Mouse (Mus musculus) frontal cortex, postnatal 10 days (tissue): ENCODE measurements around the gene D430042O09Rik.

Source experiments
- DNase-seq, 2 experiments: peaks; one replicate each; pipeline ENCODE4 v3.0.0; 2022; ENCODE audit warnings: low spot score in 2 of 2, mixed read lengths in 1 of 2

Gene D430042O09Rik

GRCm38 (mm10) chr7:125873971-125874495 lies 166.3 kb downstream of the D430042O09Rik start:
- no peak for DNase-seq

GRCm38 (mm10) chr7:125878040-125878439 lies 170.4 kb downstream of the D430042O09Rik start:
- DNase-seq = no peak

- DNase-seq = no peak
Measured at GRCm38 (mm10) chr7:125883232-125883631, 175.5 kb downstream of the D430042O09Rik start.

- no peak for DNase-seq
Measured at GRCm38 (mm10) chr7:125886116-125886680, 178.5 kb downstream of the D430042O09Rik start.

- DNase-seq = no peak
Measured at GRCm38 (mm10) chr7:125887124-125887523, 179.4 kb downstream of the D430042O09Rik start.

GRCm38 (mm10) chr7:125887761-125888160 lies 180.1 kb downstream of the D430042O09Rik start:
- DNase-seq = no peak

- DNase-seq = peak in 1 of 2 experiments; percentile 43
Measured at GRCm38 (mm10) chr7:125888373-125888772, 180.7 kb downstream of the D430042O09Rik start.

- no peak for DNase-seq
Measured at GRCm38 (mm10) chr7:125893621-125894020, 185.9 kb downstream of the D430042O09Rik start.

- no peak for DNase-seq
Measured at GRCm38 (mm10) chr7:125897059-125897458, 189.4 kb downstream of the D430042O09Rik start.

GRCm38 (mm10) chr7:125899036-125899435 lies 191.3 kb downstream of the D430042O09Rik start:
- peak; percentile 36 to 65 for DNase-seq

GRCm38 (mm10) chr7:125899916-125900315 lies 192.2 kb downstream of the D430042O09Rik start:
- no peak for DNase-seq

- no peak for DNase-seq
Measured at GRCm38 (mm10) chr7:125900386-125901161, 192.9 kb downstream of the D430042O09Rik start.

GRCm38 (mm10) chr7:125920801-125921200 lies 213.1 kb downstream of the D430042O09Rik start:
- DNase-seq = no peak

GRCm38 (mm10) chr7:125924044-125924443 lies 216.4 kb downstream of the D430042O09Rik start:
- DNase-seq = no peak
